Mouse (Mus musculus): ENCODE results near the gene Wdr89.

Wdr89 gene

DNA sequence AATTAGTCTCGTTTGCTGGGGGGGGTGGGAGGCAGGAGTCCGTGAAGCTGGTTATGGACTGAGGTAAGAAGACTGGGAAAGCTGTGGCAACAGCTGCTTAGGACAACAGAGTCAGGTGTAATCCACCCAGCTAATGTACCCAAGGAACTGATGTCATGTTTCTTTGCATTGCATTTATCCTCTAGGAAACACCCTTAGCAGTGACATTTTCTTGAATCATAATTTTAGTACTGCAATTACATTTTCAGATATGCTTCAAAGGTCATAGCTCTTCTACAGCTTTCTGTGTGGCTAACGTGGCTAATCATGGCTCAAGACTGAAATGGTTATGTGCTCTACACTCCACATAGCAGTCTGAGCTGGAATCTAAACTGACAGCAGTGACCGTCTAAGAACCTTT lies 70.3 kb downstream of the Wdr89 start:
- no peak for DNase-seq

DNA sequence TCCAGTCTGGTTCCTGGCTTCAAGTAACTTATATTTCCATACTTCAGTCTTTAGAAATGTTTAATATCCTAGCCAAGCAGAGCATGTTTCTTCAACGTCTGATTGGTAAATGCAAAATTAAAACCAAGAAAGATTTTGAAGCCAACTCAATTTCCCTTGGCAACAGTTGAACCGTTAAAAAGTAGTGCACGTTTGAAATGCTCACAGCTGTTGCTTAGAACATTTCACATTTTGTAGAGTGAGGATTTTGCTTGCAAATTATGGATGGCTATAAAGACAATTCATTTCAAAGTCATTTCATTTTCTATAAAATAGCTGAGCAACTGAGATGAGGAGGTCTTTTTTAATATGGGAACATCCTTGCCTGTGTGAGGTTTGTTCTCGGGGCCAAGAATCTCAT lies 71.6 kb downstream of the Wdr89 start:
- DNase-seq = no peak

DNA sequence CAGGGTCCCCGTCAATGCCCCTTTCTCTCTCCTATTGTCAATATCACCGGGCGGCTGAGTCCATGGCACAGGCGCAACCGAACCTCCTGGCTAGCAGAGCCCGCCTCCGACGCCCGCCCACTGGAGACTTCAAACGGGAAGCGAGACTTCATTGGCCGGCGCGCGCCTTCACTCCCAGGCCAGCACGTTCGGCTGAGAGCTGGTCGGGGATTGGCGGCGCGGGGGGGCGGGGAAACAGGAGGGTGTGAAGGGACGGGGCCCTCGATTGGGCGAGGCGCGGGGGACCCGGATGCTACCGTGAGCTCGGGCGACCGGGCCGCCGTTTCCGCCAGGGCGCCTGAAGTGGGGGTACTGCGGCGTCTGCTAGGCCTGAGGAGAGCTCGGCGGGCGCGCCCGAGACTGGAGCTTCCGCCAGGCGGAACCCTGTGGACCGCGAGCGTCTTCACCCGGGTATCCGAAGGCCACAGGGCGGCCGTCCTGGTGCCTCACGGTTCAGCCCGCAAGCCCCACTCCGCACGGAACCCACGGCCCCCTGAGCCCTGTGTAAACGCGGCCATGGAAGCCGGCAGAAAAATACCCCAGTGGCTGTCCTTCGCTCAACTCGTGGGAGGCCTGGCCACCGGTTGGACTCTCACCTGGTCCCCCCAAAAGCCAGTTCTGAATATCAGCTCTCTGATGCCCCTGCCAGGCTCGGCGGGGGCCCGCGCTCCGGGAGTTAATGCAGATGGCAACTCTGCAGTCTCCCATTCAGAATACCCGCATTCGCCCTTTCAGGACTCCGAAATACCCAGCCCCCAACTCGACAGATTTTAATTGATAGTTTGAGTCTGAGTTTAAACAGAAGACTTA lies 73.0 kb downstream of the Wdr89 start, which contains the start of gene Ppp2r5e:
Gene Ppp2r5e, minus strand, starts transcription at position 92 of the 849 bp plus-strand sequence.
- peak; percentile 99 for DNase-seq

DNA sequence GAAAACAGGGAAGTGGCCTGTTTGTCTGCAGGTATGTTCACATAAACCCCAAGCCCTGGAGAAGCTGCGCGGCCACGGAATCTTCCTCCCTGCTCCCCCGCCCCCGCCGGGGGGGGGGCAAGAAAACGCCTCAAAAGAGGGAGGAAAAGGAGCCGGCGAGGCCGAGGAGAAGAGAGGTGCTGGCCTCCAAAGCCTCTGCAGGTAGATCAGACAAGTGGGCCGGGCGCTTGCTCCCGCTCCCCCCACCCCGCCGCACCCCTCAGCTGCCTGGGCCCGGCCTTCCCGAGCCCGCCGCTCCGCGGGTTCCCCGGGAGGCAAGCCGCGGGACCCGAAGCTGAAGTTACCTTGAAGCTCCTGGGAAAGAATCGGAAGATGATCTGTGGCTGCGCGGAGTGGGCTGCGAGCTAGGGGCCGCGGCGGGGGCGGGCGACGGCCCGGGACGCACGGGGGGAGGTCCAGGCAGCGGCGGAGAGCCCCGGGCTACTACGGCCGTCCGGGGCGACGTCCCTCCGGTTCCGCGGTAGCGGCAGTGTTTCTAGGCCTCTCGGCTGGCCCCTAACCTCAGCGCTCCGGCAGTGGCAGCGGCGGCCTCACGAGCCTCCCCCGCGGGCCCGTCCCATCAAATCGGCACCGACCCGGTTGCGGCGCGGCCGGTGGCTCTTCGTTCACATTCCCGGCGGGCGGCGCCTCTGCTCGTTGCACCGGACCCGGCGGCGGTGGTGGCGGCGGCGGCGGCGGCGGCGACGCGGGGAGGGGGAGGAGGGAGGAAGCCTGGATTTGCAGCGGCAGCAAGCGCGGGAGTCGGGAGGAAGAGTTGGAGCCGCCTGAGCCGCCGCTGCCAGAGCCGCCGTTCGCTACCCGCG lies 73.8 kb downstream of the Wdr89 start:
- DNase-seq = peak; percentile 48

DNA sequence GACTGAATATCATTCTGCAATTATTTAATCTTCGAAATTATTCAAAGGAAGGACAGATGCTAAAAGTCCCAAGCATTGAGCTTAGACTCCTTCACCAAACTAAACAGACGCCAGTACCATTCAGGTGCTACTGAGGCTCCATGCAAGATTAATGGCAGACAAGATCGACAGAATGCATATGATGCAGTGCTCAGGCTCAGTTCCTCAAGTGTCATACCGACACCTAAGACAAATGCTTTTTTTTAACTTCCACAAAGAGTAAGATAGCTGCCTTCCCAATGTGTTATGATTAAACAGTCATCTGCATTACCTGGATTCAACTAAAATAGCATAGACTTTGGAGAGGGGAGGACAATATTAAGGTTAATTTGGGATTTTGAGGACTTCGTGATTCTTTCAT lies 74.9 kb downstream of the Wdr89 start:
- DNase-seq = no peak

DNA sequence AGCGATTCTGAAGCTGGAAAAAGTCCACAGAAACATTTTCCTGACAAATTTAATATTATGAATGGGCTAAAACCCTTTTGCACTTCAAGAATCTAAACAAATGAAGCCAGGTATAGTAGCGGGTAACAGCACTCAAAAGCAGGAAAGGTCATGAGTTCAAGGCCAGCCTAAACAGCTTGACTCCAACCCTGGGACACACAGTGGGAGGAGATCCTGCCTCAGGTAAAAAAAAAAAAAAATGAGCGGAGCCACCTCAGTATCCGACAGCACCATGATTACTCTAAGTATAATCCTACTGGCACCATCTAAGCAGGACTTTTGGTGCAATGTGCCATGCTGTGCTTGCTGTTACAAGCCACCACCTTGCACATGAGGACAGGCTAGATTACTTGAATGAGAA lies 75.5 kb downstream of the Wdr89 start:
- no peak for DNase-seq

DNA sequence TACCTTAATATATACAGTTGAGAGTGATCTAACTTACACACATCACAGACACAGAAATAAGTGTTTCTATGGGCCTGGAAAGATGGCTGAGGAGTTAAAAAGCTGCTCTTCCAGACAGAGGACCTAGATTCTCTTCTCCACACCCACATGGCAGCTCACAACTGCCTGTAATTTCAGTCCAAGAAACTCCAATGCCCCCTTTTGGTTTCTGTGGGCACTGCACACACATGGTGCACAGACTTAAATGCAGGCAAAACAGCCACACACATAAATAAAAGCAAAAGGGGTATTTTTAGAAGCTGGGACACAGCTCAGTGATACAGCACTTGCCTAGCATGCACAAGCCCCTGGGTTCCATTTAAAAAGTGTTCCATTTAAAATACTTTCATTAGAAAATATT lies 81.8 kb downstream of the Wdr89 start:
- DNase-seq = no peak

DNA sequence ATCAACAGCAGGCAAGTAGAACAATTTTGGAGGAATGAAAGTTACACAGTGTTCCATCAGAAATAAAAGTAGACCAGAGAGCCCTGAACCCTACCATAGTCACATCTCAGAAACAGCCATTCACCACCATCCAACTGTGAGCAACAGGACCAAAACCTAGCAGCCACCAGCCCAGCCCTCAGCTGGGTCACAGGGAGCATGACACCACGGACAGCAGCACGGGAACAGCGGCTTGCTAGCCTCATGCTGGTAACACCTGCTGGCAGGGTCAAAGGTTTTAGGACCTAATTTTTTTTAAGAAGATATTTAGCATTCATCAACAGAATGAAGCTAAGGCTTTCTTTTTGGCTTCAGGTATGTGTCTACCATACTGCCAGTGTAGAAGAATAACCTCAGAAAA lies 85.6 kb downstream of the Wdr89 start:
- no peak for DNase-seq
